Mouse (Mus musculus) spleen, adult 2 months (tissue): ENCODE measurements at regions not wholly inside any gene's neighbourhood (a gene's known extent, or its start where the extent isn't known, plus 50 kb on each side); places are given as distances from the start of the nearest gene placed in this dataset.

ENCODE experiments used
- CTCF ChIP-seq: fragments of 200-500 bp; IDR thresholded peaks from 2 replicates; pipeline ENCODE4 v1.5.1; 2011; ENCODE audit warnings: mild to moderate bottlenecking, inconsistent platforms; ENCODE audit not compliant: insufficient read depth, insufficient read length, insufficient replicate concordance; ENCODE audit errors: extremely low read depth
- POLR2A ChIP-seq: fragments of 200-500 bp; IDR thresholded peaks from 2 replicates; pipeline ENCODE4 v1.6.1; 2011; ENCODE audit warnings: low read depth, low read length, inconsistent platforms

DNA sequence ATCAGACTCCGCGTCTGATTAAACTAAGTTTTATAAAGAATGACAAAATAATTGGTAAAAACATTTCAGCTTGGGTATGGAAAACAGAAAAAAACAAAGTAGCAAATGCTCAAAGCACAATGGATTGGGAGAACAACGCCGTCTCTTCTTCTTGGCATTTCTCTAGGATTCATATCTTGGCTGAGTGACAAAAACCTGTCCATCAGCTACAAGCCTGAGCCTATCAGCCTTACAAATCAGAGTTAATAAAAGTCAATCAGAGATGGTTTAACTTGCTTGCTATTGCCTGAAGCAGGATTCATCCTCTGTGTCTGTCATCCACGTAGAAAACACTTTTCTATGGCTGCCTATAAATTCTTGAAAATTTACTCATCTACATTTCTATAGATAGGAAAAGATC is 206.2 kb upstream of the BC052040 start:
- TF ChIP-seq CTCF (no peak), POLR2A (no peak)
